Mouse (Mus musculus) testis, adult 2 months (tissue): Measurements from ENCODE around the gene Lrrc75b. TPM values are rescaled to one million over a fixed set of nuclear protein-coding genes. Genes with fewer than 3 reads are reported as not detected.
A peak's percentile ranks its signal among the peaks of the same experiment; 100 is the strongest.

Source experiments
- H3K27ac ChIP-seq: fragments of 200-500 bp; 2 replicates; pipeline ENCODE4 v1.5.1; 2012; ENCODE audit warnings: low read depth, low read length; ENCODE audit not compliant: control insufficient read depth, insufficient read depth
- H3K27me3 ChIP-seq: fragments of 200-500 bp; 2 replicates; pipeline ENCODE4 v1.6.1; 2012; ENCODE audit warnings: mild to moderate bottlenecking, low read length, moderate library complexity; ENCODE audit not compliant: control insufficient read depth, insufficient read depth
- H3K36me3 ChIP-seq: fragments of 200-500 bp; 2 replicates; pipeline ENCODE4 v1.6.1; 2012; ENCODE audit warnings: mild to moderate bottlenecking, low read length; ENCODE audit not compliant: control insufficient read depth, insufficient read depth
- H3K4me1 ChIP-seq: fragments of 200-500 bp; 2 replicates; pipeline ENCODE4 v1.6.1; 2012; ENCODE audit warnings: low read length; ENCODE audit not compliant: control insufficient read depth, insufficient read depth
- H3K4me3 ChIP-seq: fragments of 200-500 bp; 2 replicates; pipeline ENCODE4 v1.5.1; 2012; ENCODE audit warnings: low read depth, mild to moderate bottlenecking, low read length, moderate library complexity, mixed read lengths; ENCODE audit not compliant: control insufficient read depth
- CTCF ChIP-seq: fragments of 200-500 bp; IDR thresholded peaks from 2 replicates; pipeline ENCODE4 v1.5.1; 2012; ENCODE audit warnings: low read depth, mild to moderate bottlenecking, inconsistent platforms, low read length, moderate library complexity; ENCODE audit not compliant: control insufficient read depth, insufficient read depth, insufficient replicate concordance
- POLR2A ChIP-seq: fragments of 200-500 bp; IDR thresholded peaks from 2 replicates; pipeline ENCODE4 v1.6.1; 2012; ENCODE audit warnings: low read depth, mild to moderate bottlenecking, inconsistent platforms, low read length, moderate library complexity; ENCODE audit not compliant: control insufficient read depth
- polyA plus RNA-seq: library from polyadenylated mRNA; depleted of rRNA; stranded (reverse); fragments of >200 nt; gene quantifications from 2 replicates; pipeline ENCODE4 v1.2.3, GENCODE M21; 2012

Lrrc75b gene
- polyA plus RNA-seq, 1 experiment, result 0.98 TPM

- peak within 1 kb of the TSS; percentile 95 for H3K4me3 ChIP-seq
- H3K27ac ChIP-seq, result peak within 1 kb of the TSS; percentile 98
- peaks cover 2% of the 10 kb centered on the region for H3K36me3 ChIP-seq
- H3K27me3 ChIP-seq, result no peaks in the 10 kb centered on the region
- TF ChIP-seq CTCF (no peak), POLR2A (peak; percentile 52)
- peaks cover 10% of the 10 kb centered on the region for H3K4me1 ChIP-seq
Observed at GRCm38 (mm10) chr10:75517073-75517757, 42.9 kb downstream of the Lrrc75b start, which contains the start of gene Snrpd3. Gene Snrpd3, plus strand, starts transcription at chr10:75517551.

GRCm38 (mm10) chr10:75516724-75517072 is 43.4 kb downstream of the Lrrc75b start:
- peak overlapping the region; percentile 95 for H3K27ac ChIP-seq
- peaks cover 2% of the 10 kb centered on the region for H3K36me3 ChIP-seq
- H3K4me1 ChIP-seq, result peaks cover 10% of the 10 kb centered on the region
- no peaks in the 10 kb centered on the region for H3K27me3 ChIP-seq
- peak overlapping the region; percentile 95 for H3K4me3 ChIP-seq
- TF ChIP-seq POLR2A, result no peak
- no peak for TF ChIP-seq CTCF

DNA sequence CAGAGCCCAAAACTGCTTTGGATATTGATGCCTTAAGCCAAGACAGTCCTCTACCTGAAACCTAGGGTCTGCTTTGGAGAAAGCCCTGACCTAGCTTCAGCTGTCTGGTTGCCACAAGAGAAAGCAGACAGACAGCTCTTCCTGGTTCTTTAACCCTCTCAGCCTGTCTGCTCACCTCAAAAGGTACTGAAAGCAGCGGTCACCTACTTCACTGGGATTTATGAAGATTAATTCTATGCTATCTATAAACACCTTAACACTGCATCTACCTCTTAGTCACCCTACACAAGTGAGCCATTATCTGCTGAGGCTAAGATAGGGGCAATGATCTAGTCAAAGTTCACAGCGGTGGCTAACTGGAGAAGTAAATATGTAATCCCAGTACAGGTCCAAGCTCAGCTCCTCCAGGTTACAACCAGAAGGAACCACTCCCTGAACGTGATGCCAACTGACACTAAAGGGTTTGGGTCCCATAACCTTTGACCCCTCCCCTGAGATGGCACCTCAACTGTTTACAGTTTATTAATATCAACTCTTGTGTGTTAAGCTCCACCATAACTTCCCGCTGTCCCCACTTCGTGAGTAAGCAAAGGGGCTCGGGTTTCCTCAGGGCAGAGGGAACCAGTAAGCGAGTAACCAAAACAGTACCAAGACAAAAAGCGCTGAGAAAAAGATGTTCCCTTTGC is 43.9 kb downstream of the Lrrc75b start:
- peak overlapping the region; percentile 95 for H3K27ac ChIP-seq
- H3K4me1 ChIP-seq, result peaks cover 10% of the 10 kb centered on the region
- TF ChIP-seq POLR2A (no peak), CTCF (no peak)
- no peaks in the 10 kb centered on the region for H3K27me3 ChIP-seq
- H3K36me3 ChIP-seq, result peaks cover 2% of the 10 kb centered on the region
- peak overlapping the region; percentile 95 for H3K4me3 ChIP-seq

GRCm38 (mm10) chr10:75515216-75516037 is 44.7 kb downstream of the Lrrc75b start:
- TF ChIP-seq CTCF, result no peak
- no peak for TF ChIP-seq POLR2A
- Histone ChIP-seq H3K4me3 (no peak overlapping the region), H3K27me3 (no peaks in the 10 kb centered on the region), H3K36me3 (peaks cover 2% of the 10 kb centered on the region), H3K27ac (no peak overlapping the region), H3K4me1 (peaks cover 10% of the 10 kb centered on the region)

GRCm38 (mm10) chr10:75514361-75514760 is 45.8 kb downstream of the Lrrc75b start:
- Histone ChIP-seq H3K4me1 (peaks cover 10% of the 10 kb centered on the region), H3K4me3 (no peak overlapping the region), H3K27me3 (no peaks in the 10 kb centered on the region), H3K36me3 (peaks cover 2% of the 10 kb centered on the region), H3K27ac (no peak overlapping the region)
- no peak for TF ChIP-seq POLR2A
- no peak for TF ChIP-seq CTCF

DNA sequence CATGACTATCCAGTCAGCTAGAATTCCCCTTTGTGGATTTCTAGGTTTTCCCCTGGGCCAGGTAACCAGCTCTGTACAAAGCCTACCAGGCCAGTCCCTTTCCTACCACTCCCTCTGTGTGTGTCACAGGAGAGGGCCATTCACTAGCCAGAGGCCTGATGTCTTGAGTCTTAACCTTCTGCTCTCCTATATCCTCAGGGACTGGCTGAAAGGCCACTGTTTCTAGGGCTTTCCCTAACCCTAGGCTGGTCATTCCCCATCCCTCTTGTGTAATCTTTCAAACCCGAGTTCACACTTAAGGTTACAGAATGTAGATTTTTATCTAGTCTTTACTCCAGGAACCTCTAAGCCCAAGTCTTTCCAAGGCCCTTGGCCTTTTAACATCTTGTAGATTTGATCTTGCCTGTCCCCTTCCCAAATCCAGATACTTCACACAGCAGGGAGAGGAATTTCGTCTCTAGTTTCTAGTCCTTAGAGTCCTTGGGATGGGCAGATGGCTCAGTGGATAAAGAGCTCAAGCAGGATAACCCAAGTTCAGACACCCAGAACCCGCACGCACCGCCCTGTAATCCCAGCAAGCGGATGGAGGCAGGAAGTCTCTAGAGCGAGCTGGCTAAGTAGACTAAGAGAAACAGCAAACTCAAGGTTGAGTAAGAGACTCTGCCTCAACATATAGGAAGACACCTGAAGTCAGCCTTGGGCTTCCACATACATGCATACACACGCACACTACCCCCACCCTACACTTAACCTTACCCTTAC is 46.6 kb downstream of the Lrrc75b start:
- peaks cover 8% of the 10 kb centered on the region for H3K4me1 ChIP-seq
- H3K27me3 ChIP-seq, result no peaks in the 10 kb centered on the region
- H3K36me3 ChIP-seq, result no peaks in the 10 kb centered on the region
- TF ChIP-seq POLR2A (no peak), CTCF (no peak)
- no peak overlapping the region for H3K4me3 ChIP-seq
- no peak overlapping the region for H3K27ac ChIP-seq
